Mouse (Mus musculus) kidney, adult 9 months (tissue): ENCODE measurements around the gene Meis2.

Source experiments
- DNase-seq: peaks from one replicate; pipeline ENCODE4 v3.0.0; 2022

The Meis2 gene

DNA sequence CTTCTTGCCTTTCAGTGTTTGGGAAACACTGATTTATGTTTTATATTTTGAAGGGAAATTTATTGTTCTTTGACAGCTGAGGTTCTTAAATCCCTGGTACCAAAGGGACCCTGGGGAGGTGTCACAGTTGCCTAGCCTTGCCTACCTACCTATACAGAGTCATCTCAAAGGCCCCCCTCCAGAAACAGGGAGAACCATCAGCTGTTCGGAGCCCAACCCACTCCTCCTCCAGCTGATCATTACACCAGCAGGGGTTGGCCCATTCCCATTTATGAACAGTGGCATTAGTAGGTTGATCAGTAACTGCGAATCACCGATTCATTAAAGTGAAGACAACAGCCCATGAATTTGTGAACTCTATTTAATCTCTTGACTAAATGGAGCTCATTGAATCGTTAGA lies 176.4 kb downstream of the Meis2 start:
- no peak for DNase-seq

DNA sequence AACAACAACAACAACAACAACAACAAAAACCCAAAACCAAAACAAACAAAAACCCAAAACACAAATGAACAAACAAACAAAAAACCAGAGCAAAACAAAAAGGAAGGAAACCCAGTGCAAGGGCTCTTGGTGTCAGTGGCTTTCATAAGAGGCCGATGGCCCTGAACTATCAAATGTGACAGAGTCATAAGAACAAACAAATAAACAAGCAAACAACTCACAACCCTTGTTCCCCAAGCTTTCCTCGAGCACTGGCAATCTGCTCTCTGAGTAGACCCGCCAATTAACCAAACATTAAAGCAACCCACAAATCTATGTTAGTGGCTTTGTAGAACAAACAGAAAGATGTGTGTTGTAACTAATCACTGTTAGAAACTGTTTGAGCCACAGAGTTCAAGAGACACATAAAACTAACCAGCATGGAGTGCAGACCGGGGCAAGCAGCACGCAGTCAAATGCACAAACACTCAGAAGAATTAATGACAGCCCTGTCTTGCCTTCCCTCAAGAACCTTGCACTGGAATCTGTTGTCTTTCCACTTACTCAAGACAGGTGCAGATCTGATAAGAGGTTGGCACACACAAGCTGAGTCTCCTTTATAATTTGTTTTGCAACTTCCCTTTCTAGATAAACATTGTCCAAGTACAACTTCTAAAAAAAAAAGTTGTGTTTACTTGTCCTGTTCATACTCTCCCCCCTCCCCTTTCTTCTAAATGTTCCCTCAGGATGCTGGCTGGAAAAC lies 177.1 kb downstream of the Meis2 start:
- no peak for DNase-seq

DNA sequence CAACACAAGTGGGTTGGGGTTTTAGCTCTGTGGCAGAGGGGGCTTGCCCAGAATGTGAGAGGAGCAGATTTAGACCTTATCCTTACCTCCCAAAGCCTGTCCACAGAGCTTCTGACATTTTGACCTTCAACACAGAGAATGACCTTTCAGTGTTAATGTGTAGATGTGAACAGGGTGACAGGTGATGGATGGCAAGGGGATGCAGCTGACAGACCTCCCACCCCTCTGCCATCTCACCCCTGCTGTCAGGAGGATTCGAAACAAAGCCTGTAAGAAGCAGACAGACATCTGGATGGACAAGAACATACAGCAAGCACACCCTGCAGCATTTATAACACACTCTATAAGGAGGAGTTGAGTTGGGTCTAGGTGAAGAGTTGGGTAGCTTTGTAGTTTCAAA lies 178.0 kb downstream of the Meis2 start:
- no peak for DNase-seq

DNA sequence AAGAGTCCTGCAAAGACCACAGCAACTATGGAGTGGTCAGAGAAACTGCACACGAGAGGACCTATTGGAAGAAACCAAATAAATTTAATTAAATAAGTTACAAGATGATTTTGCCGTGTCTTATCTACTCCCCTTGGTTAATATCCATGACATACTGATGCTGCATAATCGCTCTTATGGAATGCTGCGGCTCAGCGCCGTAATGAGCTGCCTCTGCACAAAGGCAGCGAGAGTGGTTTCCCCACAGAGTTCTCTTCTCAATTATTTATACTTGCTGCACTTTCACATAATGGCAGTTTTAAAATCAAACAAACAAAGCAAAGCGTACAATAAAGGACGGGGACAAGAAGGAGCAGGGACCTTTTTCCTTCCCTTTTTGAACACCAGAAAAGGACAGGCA lies 181.5 kb downstream of the Meis2 start:
- no peak for DNase-seq

DNA sequence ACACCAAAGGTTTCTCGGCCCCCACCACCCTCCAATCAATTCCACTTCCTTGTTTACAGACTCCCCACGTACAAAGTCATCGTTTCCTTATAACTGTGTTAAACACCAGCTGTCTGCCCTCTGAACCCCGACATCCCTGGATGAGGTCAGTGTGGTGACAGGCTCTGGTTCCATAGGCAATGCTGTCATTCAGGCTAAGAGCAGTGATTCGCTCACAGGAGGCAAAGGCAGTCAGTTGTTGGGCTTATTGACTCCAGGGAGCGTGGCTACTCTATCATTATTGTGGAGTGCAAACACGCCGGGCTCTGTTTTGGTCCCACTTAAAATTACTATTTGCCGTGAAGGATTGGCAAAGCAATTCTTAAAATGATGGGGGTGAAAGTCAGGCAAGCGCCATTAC lies 182.1 kb downstream of the Meis2 start:
- no peak for DNase-seq

DNA sequence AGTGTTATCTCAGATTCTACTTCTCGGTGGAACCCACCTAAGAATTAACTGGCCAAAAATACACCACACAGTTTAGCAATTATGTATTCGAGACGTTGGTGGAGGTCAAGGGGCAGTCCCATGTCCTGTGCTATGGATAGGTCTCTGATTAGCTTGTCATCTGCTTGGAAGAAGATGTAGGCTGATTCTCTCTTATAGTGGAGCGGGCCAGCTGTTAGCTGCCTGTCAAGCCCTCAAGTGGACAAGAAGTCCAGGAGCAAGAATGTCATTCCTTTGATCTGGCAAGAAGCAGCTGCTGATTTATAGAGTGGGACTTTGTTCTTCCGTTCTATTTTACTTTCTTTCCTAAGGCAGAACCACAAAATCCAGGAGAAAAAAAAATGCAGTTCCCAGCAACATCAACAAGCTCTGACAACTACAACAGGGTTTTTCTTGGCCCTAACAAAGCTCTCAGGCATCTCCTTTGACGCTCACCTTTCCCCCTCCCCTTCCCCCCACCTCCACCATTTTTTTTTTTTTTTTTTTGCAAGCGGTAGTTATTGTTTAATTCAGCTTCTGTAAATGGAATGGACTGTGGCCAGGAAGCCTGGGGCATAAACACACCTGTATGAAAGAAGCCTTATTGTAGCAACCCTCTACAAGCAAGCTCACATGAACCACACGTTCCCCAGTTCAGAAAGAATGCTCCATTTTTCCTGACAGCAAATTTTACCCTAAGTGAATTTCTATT lies 189.7 kb downstream of the Meis2 start:
- no peak for DNase-seq

DNA sequence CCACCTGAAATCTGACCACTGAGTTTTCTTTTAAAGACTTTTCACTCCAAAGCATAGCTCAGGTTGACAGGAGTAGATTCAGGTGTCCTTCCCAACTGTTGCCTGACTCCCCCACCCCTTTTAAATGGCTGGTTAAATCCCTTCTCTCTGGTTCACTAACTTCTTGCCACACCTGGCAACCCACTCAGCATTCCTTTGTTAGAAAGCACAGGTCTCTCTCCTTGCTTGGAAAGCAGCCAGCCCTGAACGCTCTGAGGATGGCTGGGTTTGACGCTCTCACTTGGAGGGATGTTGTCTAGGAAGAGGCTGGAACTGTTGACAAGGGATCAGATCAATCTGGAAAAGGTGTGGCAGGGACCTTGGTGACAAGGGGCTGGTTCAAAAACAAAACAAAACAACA lies 192.8 kb downstream of the Meis2 start:
- no peak for DNase-seq

DNA sequence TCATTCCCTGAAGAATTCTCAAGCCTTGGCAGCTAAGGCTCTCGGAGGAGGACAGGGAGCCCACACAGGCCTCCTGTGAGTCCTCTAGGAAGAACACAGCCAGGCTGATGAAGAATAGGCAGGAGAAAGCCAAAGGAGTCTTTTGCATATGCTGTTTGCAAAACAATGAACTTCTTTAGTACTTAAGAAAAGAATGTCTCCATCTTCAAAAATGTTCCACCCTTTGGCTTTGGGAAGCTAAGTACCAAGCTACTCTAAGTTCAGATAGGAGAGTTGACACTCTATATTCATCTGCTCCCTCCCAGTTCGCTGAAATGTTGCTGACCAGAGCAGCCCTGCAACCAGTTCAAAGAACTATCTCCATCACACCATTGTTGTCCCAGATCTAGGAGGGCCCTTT lies 195.7 kb downstream of the Meis2 start:
- no peak for DNase-seq

DNA sequence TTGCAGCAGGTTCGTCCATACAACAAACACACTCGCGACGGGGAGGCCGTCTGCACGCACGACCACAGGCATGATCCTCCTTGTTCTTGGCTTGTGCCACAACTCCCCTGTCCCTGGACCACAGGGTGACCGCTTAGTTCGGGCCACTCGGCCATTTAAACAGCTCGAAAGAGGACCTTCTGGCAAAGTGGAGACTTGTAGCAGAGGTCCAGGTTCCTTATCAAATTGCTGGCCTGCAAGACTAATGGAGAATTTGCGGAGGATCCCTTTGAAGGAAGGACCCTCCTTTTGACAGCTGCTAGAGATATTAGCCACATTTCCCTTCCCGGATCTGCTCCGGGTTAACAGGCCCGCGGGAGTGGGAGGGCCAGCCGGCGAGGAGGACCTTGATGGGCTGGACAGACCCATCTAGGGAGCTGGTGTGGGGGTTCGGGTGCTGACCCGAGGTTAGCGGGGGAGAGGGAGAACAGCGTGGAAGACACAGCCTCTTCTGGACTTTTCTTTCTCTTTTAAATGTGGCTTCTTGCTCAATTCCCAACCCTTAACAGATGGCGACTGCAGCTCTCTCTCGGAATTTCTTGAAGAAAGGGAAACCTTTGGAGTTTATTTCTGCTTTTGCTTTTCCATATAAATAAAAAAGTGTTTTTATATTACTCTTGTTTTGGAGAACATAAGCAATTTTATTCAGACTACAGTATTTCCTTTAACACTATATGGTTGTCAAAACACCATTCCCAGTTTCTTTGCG lies 204.9 kb downstream of the Meis2 start:
- DNase-seq, result peak; percentile 33

DNA sequence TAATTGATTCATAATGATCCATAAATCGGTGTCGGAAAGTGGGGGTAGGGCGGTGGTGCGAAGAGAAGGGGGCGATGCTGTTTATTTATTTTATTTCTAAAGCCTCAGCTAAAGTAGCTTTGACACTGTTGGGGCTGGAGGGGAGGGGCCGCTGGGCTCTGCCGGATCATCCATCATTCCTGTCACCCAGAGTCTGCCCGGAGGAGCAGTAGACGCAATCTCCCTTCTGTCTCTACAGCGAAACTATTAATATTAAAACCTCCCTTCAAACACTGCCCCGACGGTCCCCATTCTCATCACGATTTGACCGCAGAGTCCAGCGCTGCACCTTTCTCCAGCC lies 205.5 kb downstream of the Meis2 start:
- peak; percentile 42 for DNase-seq

DNA sequence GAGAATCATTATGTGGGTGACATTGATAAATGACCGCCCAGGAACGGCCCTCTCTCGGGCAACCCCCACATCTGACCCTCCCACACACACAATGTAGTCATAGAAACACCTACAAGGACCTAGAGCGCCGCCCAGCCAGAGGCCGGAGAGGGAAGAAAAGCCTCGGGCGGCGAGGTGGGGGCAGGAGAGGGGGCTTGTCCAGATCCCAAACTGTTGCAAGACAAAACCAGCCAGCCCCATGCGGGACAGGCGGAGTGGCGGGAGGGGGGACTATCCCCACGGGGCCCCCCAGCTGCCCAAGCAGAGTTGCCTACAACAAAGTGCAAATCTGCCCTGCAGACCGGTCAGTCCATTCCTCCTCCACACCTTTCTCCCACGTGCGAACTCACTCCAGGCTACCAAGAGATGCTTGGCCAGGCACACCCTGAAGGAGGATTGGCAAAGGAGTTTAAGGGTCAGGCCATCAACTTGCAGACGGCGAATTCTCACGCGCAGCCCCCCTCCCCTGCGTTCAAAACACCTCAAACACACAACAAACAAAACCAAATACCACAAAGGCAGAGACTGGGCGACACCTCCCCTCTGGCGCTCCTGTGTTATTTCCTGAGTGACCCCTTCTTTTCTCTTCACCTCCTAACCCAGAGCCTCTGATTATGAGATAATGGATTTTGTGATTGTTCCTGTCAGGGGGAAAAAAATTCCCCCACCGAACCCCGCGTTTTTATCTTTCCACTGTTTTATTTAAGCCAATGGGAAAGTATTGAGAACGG lies 206.1 kb downstream of the Meis2 start:
- DNase-seq, result peak; percentile 46

DNA sequence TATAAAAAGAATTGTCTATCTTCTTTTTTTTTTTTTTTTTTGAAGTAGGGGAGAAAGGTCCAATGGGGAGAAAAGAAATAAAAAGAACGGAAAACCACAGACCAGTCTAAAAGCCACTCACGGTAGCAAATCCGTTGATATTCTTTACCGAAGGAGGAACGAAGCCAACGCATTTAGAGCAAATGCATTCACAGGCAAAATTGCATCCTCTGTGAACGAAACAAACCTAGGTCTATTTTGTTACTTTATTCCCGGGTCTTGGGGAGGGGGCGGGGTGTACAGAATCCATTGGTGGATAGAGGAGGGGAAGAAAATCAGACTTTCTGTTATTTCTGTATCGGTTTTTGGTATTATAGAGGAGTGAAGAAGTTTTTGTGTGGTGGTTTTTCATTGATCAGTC lies 206.7 kb downstream of the Meis2 start:
- DNase-seq, result no peak

DNA sequence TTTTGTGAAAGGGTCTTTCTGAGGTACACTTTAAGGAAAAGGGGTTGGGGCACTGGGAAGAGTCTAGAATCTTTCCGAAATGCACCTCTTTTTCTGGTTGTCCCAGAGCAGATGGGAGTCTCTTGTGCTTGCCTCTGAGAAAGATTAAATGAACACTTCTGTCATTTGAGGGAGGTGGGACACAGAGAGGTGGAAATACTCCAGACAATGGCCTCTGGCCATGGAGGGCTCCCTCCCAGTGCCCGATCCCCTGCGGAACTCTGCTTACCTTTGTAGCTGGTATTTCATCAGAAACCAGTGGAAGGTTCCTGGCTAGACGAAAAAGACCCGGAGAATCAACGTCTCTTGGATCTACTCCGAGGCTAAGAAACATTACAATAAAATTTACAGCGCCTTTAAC lies 207.4 kb downstream of the Meis2 start:
- DNase-seq, result peak; percentile 12

DNA sequence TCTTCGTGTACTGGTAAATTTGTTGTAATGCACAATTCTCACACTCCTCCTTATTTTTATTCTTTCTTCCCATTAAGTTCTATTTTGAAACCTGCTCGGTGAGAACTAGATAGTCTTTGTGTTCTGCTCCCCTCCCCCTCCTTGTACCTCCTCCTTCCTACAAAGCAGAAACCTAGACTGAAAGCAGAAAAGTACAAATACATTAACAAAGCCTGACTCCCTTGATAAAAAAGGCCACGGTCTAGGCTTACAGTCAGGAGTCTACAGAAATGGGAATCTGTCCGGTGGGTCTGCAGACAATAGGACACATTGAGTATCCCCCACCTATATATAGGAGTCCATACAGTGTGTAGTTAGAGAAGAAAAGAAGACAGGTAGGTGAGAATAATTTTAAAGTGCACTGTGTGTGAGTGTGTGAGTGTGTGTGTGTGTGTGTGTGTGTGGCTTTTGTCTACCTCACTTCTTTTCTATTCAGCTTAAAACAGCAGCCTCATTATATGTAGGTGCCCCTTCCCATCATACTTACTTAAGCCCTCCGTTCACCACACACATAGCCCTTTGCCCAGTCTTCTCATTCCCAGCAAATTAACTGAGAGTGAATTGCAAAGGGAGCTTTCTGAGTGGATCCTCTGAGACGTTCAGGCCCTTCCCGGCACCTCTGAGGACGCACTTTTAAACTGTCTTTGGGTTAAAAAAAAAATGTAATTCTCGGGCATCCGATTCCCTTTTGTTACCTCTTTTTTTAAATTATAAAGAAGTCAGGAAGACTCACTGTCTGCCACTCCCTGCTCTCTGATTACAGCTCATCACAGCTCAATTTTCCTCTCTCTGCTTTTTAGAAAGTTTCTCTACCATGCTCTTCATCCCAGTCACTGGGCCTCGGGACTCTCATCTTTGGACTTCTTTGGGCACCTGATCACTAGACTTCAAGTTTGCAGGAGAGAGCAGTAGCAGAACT lies 208.2 kb downstream of the Meis2 start:
- peak; percentile 27 for DNase-seq

DNA sequence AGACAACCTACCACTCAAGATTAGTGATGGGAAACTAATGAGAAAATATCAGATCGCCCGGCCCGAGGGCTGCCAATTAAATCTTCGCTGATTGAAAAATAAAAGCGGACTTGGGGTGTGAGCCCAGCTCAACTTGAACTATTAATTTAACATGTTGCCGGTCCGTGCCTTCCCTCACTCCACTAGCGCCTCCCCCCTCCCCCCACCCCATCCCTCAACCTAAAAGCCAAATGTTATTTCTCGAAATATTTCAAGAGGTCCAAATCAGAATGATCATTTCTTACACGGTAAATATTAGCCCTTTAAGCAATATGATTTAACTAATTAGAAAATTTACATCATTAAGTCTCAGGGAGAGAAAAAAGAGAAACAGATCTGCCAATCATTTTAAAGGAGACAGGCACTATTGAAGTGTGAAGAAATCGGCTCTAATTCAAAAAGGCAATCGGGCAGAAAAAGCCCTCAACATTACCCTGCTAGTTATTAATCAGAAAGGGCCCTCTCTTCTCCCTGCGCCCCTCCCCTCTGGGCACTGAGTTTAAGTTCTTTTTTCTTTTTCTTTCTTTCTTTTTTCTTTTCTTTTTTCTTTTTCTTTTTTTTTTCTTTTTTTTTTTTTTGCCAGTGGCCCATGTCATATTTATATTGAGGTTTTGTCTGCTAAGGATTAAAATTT lies 209.1 kb downstream of the Meis2 start:
- DNase-seq, result no peak

DNA sequence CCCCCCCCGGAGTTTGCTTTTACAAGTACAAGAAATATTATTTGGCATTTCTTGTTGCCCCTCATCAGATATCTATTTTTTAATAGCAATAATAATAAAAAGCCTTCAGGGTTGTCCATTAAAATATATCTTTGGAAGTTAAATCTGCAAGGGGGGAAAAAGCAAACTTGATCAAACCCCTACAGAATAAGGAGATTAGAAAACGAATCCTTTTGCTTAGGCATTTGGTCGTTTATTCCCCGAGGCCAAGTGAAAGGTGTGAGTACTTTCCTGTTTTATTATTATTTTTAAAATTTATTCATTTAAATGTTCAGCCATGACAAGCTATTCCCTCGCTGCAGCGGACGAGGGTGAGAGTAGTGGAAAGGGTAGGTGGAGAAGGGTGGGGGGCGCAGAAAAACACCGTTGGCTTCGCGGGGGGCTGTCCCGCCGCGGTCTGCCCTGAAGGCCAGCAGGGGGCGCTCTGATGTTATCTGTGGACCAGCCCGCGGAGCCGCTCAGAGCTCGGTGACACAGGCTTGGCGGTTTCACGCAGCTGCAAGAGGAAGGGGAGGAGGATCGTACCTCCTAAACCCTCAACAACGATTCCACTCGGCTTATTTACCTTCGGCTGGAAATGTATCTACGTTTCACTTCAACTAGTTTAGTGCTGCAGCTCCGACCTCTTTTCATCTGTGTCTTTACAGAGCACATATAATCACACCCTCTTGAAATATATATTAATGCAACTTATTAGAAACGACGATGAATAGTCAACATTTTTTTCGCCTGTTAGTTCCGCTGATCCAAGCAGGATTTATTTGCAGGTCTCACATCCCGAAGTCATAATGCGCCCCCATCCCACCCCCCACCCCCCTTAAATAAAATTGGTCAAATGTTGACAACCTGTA lies 209.9 kb downstream of the Meis2 start:
- peak; percentile 81 for DNase-seq

DNA sequence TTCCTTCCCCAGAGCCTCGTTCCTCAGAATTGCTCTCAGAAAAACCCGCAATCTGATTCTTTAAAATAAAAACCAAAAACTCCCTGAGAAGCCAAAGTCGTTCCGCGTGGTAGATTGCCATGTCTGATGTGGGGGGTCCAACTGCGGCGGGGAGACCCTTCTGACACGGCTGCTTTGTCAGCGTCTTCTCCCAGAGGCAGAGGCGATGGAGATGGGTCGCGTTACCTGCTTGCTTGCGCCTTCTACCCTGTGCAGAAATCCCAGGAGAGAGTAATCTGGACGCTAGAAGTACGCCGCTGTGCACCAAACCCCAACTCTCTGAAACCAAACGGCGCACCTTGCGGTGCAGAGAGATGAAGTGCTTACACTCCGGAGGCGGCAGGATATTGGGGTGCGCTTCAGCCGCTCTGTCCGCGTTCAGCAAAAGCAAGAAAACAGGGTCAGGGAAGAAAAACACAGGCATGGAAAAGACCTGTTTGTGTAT lies 210.8 kb downstream of the Meis2 start:
- peak; percentile 27 for DNase-seq

DNA sequence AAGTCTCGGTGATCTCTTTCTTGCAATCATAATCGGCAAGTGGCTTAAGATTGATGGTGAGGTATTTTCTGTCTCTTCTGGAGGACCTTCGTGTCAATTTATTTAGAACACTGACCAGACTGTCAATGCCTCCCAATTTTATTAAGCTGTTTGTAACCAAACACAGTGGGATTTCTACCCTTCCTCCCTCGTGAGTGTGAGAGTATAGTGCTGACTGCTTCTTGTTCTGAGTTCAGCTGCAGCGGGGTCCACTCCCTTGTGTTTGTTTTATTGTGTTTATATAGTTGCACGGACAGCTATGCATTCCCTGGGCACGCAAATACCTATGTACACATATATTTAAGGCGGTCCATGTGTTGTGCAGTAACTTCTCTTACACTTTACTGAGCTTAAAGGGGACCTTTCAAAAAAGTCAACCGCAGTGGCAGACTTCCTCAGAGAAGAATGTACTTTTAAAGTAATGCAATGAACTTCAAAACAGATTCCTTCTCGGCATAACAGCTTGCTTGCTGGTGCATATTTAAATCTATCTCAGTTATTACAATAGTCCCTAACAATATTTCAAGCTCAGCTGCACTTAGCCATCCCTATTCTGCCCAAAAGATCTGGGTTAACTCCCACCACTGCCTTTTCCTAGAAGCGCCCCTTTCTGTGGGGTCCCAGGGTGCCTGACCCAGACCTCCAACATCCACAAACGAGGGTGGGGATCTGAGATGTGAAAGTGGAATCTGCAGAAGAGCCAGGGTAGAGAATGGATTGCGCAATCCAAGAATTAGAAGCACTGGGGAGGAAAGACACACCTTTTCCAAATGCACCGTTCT lies 211.4 kb downstream of the Meis2 start:
- no peak for DNase-seq

DNA sequence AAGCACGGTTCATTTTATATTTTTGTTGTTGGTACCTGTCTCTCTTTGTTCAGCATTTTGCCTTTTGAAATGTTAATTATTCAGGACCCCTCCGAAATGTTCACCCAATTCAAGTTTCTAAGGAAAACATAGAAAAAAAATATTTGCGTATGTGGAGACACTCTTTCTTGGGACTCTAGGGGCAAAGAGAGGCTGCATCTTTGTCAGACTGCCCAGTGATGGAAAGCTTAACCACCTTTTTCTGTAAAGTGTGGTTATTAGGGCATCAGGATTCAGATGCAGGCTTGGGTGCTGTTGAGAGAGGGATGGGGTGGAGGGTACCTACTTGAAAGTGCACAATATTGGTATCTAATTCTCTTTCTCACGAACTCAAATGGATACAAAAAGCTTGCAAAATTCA lies 212.4 kb downstream of the Meis2 start:
- no peak for DNase-seq
